Mouse (Mus musculus) Patski (cell line): ENCODE measurements around the gene Scn5a. TPM values are rescaled to one million over a fixed set of nuclear protein-coding genes. Genes with fewer than 3 reads are reported as not detected.

ENCODE experiments used
- ATAC-seq: fragments of 100-300 bp; one replicate; pipeline ENCODE4 v1.8.0; 2021
- CTCF ChIA-PET: fragments of 350-600 bp; sonication (Branson Sonifier 250); formaldehyde crosslinking; loops from one replicate; lab custom pipeline; 2022; ENCODE audit warnings: inconsistent platforms; lab: Charles Lee
- POLR2A ChIA-PET: fragments of 350-600 bp; sonication (Branson Sonifier 250); formaldehyde crosslinking; loops from one replicate; lab custom pipeline; 2022; ENCODE audit warnings: antibody characterized with exemption, inconsistent platforms; lab: Charles Lee
- DNase-seq: peaks from one replicate; pipeline ENCODE4 v3.0.0-alpha.2; 2011; ENCODE audit warnings: low read depth, low spot score
- H3K27me3 ChIP-seq: fragments of 371-371 bp; one replicate; pipeline ENCODE4 v1.5.1; 2021
- CTCF ChIP-seq: fragments of 100-300 bp; IDR thresholded peaks from one replicate; pipeline ENCODE4 v1.5.1; 2021
- in situ Hi-C: fragments of 300-500 bp; cut with MboI; formaldehyde crosslinking; loops from 3 replicates; pipeline ENCODE4 v1.11.1; 2018; ENCODE audit warnings: low pct_unique_long_range_greater_than_20kb, mixed read lengths
- polyA plus RNA-seq: library from polyadenylated mRNA; unstranded; gene quantifications from one replicate; pipeline ENCODE4 v1.2.3, GENCODE M21; 2021

Gene Scn5a
- polyA plus RNA-seq, 1 experiment from 2014 or later, result 11.9 TPM

DNA sequence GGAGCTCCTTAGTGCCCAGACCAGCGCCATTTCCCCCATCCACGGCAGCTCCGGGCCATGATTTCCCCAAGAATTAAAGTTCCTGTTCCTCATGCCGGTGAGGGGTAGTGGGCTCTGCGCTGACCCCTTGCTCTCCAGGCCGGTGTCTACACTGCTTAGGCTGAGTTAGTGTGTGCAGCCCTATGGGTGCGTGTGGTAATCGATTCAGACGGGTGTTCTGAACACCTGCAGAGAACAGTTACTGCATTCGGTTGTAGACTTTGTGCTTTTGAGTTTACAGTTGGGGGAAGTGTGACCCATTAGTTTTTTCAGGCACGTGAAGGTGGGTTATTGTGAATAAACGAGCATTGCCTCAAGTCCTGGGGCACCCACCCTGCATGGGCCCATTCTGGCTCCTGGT is 140.8 kb downstream of the Scn5a start:
- DNase-seq, result no peak
- no peak for ATAC-seq
- H3K27me3 ChIP-seq, result no peaks in the 10 kb centered on the region
- POLR2A ChIA-PET, result no interaction called here
- CTCF ChIA-PET, result no interaction called here
- no peak for TF ChIP-seq CTCF
- in situ Hi-C loops, result no loop called here

DNA sequence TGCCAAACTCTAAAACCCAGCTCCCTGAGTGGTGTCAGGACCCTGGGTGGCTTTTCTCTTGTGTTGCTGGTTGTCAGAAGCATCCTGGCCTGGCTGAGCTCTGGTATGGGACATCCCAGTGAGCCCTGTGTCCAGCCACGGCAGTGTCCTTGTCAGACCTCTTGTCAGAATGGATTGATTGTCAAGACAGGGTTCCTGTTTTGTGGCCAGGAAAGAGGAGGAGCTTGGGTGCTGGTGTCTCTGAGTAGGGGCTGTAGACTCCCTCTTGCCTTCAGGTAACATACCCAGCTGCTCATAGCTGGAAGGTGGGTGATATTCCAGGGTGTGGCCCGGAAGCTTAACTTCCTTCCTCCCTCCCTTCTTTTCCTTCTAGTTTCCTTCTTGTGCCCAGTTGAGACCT is 143.0 kb downstream of the Scn5a start:
- ChIA-PET CTCF (interaction anchor here (2.5 kb wide), 1 partner anchor 9 kb away, joined by 10 read pairs; the partner anchor contains the start of gene Exog), POLR2A (no interaction called here)
- in situ Hi-C loops, result no loop called here
- no peak for TF ChIP-seq CTCF
- DNase-seq (no peak), ATAC-seq (no peak)
- no peaks in the 10 kb centered on the region for H3K27me3 ChIP-seq

Other genes starting within 250 kb of the Scn5a start
- 99.2 TPM for gene Acaa1a, start 239.3 kb downstream of the Scn5a start, polyA plus RNA-seq
- 29.2 TPM for gene Myd88, start 237.6 kb downstream of the Scn5a start, polyA plus RNA-seq
- gene Xylb, start 221.6 kb downstream of the Scn5a start, polyA plus RNA-seq, result 5.1 TPM
- gene Slc22a14, start 213.5 kb downstream of the Scn5a start, polyA plus RNA-seq, result 0.26 TPM
- 4.0 TPM for gene Acvr2b, start 176.9 kb downstream of the Scn5a start, polyA plus RNA-seq
- 5.7 TPM for gene Exog, start 134.1 kb downstream of the Scn5a start, polyA plus RNA-seq
- 0.08 TPM for gene Scn10a, start 140.3 kb upstream of the Scn5a start, polyA plus RNA-seq
- gene Scn11a, start 246.4 kb upstream of the Scn5a start, polyA plus RNA-seq, result not detected